Mouse (Mus musculus) hindbrain, embryonic 15.5 days (tissue): ENCODE measurements around the gene Ovol2. TPM values are rescaled to one million over a fixed set of nuclear protein-coding genes. Genes with fewer than 3 reads are reported as not detected.

Experiments used
- ATAC-seq: fragments of 200-750 bp; cut with Nextera tagmentation; 2 replicates; pipeline ENCODE4 v1.8.0; 2017; ENCODE audit warnings: low read depth, moderate number of reproducible peaks, moderate TSS enrichment; ENCODE audit not compliant: low FRiP score
- H3K27ac ChIP-seq: fragments of 300-500 bp; sonication (generic); replicated peaks from 2 replicates; pipeline ENCODE4 v1.5.1; 2015; ENCODE audit warnings: mild to moderate bottlenecking, inconsistent platforms
- H3K27me3 ChIP-seq: fragments of 300-500 bp; sonication (generic); 2 replicates; pipeline ENCODE4 v1.6.1; 2015; ENCODE audit warnings: control low read depth, inconsistent platforms
- H3K36me3 ChIP-seq: fragments of 300-500 bp; sonication (generic); 2 replicates; pipeline ENCODE4 v1.6.1; 2015; ENCODE audit warnings: control low read depth, inconsistent platforms
- H3K4me1 ChIP-seq: fragments of 300-500 bp; sonication (generic); replicated peaks from 2 replicates; pipeline ENCODE4 v1.6.1; 2015; ENCODE audit warnings: control low read depth, inconsistent platforms
- H3K4me2 ChIP-seq: fragments of 300-500 bp; sonication (generic); 2 replicates; pipeline ENCODE4 v1.6.1; 2015; ENCODE audit warnings: moderate library complexity, mild to moderate bottlenecking, inconsistent platforms
- H3K4me3 ChIP-seq: fragments of 300-500 bp; sonication (generic); 2 replicates; pipeline ENCODE4 v1.5.1; 2015; ENCODE audit warnings: mild to moderate bottlenecking, inconsistent platforms
- H3K9ac ChIP-seq: fragments of 300-500 bp; sonication (generic); 2 replicates; pipeline ENCODE4 v1.6.1; 2015; ENCODE audit warnings: inconsistent platforms
- H3K9me3 ChIP-seq: fragments of 300-500 bp; sonication (generic); 2 replicates; pipeline ENCODE4 v1.6.1; 2016; ENCODE audit warnings: control low read depth, inconsistent platforms
- WGBS: fragments of 180-500 bp; shearing (Covaris S2); methylation state at CpG from one replicate; pipeline ENCODE4 v1.1.7; 2015; 5-methylcytosine and 5-hydroxymethylcytosine counted together
- polyA plus RNA-seq: library from polyadenylated mRNA; unstranded; fragments of >200 nt; fragmentation: Nextera tagmentation; extraction: Ambion mirVana; gene quantifications from 2 replicates; pipeline ENCODE4 v1.2.1, GENCODE M21; 2015

The Ovol2 gene
- polyA plus RNA-seq, 1 experiment from 2014 or later, result not detected

DNA sequence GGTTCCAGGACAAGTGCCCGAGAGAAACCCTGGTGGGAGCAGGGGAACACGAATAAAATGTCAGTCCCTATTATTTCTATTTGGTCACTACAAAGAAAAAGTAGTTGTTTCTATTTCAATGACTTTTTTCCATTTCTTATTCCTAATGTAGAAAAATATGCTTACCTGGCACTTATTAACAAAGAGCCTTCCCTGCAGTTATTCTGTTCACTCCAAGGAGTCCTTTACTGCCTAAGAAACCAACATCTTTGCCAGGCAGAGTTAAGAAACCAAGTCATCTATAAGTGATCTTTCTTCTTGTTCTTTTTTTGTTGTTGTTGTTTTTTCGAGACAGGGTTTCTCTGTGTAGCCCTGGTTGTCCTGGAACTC, 66.8 kb downstream of the Ovol2 start:
- ATAC-seq, result no peak
- H3K9me3 ChIP-seq, result no peaks in the 10 kb centered on the region
- peaks cover 34% of the 10 kb centered on the region for H3K4me1 ChIP-seq
- H3K4me2 ChIP-seq, result no peak overlapping the region
- WGBS, result 74% methylated on average over 3 of the region's 3 CpGs
- H3K27me3 ChIP-seq, result no peaks in the 10 kb centered on the region
- H3K4me3 ChIP-seq, result no peak overlapping the region
- H3K9ac ChIP-seq, result no peak overlapping the region
- H3K36me3 ChIP-seq, result no peaks in the 10 kb centered on the region
- no peak overlapping the region for H3K27ac ChIP-seq

DNA sequence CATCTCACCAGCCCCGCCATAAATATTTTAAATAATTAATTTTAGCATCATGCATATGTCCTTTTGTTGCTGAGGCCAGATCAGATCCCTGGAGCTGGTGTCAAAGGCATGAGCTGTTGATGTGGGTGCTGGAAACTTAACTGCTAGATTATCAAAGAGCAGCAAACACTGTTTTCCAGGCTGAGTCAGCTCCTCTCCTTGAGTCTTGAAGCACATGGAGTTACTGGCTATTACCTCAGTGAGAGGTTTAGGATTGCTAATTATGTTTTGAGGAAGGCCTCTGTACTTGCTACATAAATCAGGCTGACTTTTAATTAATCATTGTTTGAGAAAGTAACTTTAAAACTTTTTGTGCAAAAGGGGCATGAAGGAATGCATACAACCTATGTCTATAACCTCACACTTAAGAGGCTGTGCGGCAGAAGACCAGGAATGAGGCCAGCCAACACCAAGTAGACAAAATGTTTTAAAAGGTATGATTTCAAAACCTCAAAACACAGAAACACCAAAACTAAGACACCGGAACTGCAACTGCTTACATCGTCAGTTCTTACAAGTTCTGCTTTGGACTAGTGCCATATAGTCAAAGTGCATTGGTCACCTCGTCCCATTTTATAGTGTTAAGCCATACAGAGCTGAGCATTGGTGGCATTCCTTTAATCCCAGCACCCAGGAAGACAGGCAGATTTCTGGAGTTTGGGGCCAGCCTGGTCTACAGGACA, 67.4 kb downstream of the Ovol2 start:
- no peaks in the 10 kb centered on the region for H3K27me3 ChIP-seq
- peaks cover 2% of the 10 kb centered on the region; the same call in 1 of the 2 replicates for H3K36me3 ChIP-seq
- H3K27ac ChIP-seq, result no peak overlapping the region
- H3K4me3 ChIP-seq, result no peak overlapping the region
- peaks cover 33% of the 10 kb centered on the region for H3K4me1 ChIP-seq
- 83% methylated on average over 5 of the region's 5 CpGs for WGBS
- H3K9me3 ChIP-seq, result no peaks in the 10 kb centered on the region
- H3K9ac ChIP-seq, result no peak overlapping the region
- no peak for ATAC-seq
- no peak overlapping the region for H3K4me2 ChIP-seq

- no peak overlapping the region for H3K27ac ChIP-seq
- no peak for ATAC-seq
- H3K4me2 ChIP-seq, result no peak overlapping the region
- 91% methylated on average over 2 of the region's 2 CpGs for WGBS
- peaks cover 19% of the 10 kb centered on the region for H3K36me3 ChIP-seq
- no peak overlapping the region for H3K4me3 ChIP-seq
- no peak overlapping the region for H3K9ac ChIP-seq
- no peaks in the 10 kb centered on the region for H3K9me3 ChIP-seq
- H3K4me1 ChIP-seq, result peaks cover 15% of the 10 kb centered on the region
- no peaks in the 10 kb centered on the region for H3K27me3 ChIP-seq
These were observed 69.1 kb downstream of the Ovol2 start for GRCm38 (mm10) chr2:144262837-144263236.

Other genes starting within 250 kb of the Ovol2 start
- 12.9 and 14.2 TPM in 2 replicates for gene Mgme1, start 61.5 kb downstream of the Ovol2 start, polyA plus RNA-seq
- gene Snx5, start 61.2 kb downstream of the Ovol2 start, polyA plus RNA-seq, result 67.6 and 68.1 TPM in 2 replicates
- gene Kat14, start 36.8 kb upstream of the Ovol2 start, polyA plus RNA-seq, result 27.2 and 28.7 TPM in 2 replicates
- 1.5 TPM in 1 of 2 replicates, not detected in the other for gene Pet117, start 36.9 kb upstream of the Ovol2 start, polyA plus RNA-seq
- 15.9 and 18.1 TPM in 2 replicates for gene Dzank1, start 195.3 kb upstream of the Ovol2 start, polyA plus RNA-seq
- gene Polr3f, start 195.6 kb upstream of the Ovol2 start, polyA plus RNA-seq, result 25.1 and 26.1 TPM in 2 replicates
- 50.6 and 51.5 TPM in 2 replicates for gene Rbbp9, start 218.7 kb upstream of the Ovol2 start, polyA plus RNA-seq
- gene Sec23b, start 224.1 kb upstream of the Ovol2 start, polyA plus RNA-seq, result 63.3 and 68.5 TPM in 2 replicates